Mouse (Mus musculus): Measurements from ENCODE around the gene Ret. TPM values are rescaled to one million over a fixed set of nuclear protein-coding genes. Genes with fewer than 3 reads are reported as not detected.

Ret gene
- polyA plus RNA-seq, 1 experiment from 2014 or later: 1.9 TPM

GRCm38 (mm10) chr6:118205176-118205890, 7.8 kb upstream of the Ret start:
- no peak for ATAC-seq
- Histone ChIP-seq H3K9me3 (ENCODE audit: control insufficient read depth, low read length) (no peaks in the 10 kb centered on the region), H3K4me1 (replicated peaks; ENCODE audit: control insufficient read depth, insufficient read depth, low read length) (no peaks in the 10 kb centered on the region), H3K36me3 (ENCODE audit: control insufficient read depth, insufficient read depth) (no peaks in the 10 kb centered on the region), H3K27ac (ENCODE audit: low read length) (no peak overlapping the region), H3K9ac (replicated peaks; ENCODE audit: low read depth, low read length) (no peak overlapping the region), H3K4me2 (ENCODE audit: low read length) (no peak overlapping the region), H3K27me3 (replicated peaks; ENCODE audit: control insufficient read depth, insufficient read depth, low read length) (no peaks in the 10 kb centered on the region), H3K4me3 (replicated peaks; ENCODE audit: low read length) (no peak overlapping the region)
- WGBS: 62% methylated on average over 7 of the region's 7 CpGs

GRCm38 (mm10) chr6:118204112-118204511, 6.6 kb upstream of the Ret start:
- Histone ChIP-seq H3K9me3 (ENCODE audit: control insufficient read depth, low read length) (no peaks in the 10 kb centered on the region), H3K9ac (replicated peaks; ENCODE audit: low read depth, low read length) (no peak overlapping the region), H3K4me3 (replicated peaks; ENCODE audit: low read length) (no peak overlapping the region), H3K27me3 (replicated peaks; ENCODE audit: control insufficient read depth, insufficient read depth, low read length) (peaks cover 5% of the 10 kb centered on the region), H3K36me3 (ENCODE audit: control insufficient read depth, insufficient read depth) (no peaks in the 10 kb centered on the region), H3K4me2 (ENCODE audit: low read length) (no peak overlapping the region), H3K27ac (ENCODE audit: low read length) (no peak overlapping the region), H3K4me1 (replicated peaks; ENCODE audit: control insufficient read depth, insufficient read depth, low read length) (no peaks in the 10 kb centered on the region)
- WGBS: 71% methylated on average over 1 of the region's 1 CpGs
- no peak for ATAC-seq

DNA sequence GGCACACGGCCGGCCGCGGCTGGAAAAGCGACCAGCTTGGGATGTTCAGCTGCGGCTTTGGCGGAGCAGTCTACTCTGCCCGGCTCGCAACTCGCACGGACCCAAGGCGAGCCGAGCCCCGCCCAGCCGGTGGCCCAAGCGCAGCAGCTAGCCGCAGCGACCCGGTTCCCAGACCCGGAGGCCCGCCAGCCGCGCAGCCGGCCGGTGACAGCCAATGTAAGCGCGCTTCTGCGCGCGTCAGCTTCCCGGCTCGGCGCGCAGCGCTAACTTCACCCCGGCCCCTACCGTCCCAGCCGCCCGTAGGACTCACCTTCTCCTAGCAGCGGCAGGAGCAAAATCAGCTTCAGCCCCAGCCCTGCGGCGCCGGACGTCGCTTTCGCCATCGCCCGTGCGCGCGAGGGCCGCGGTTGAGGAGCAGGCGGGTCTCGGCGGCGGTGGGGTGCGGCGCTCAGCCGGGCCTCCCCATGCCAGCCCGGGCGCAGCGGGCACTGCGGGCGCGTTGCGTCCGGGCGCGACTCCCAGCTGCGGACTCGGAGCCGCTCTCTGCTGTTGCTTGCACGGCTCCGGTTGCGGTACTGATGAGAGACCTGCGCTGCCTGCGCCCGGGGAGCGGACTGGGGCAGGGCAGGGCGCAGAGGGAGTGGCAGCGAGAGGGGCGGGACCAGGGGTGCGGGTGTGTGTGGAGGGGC, 623 bp downstream of the Ret start:
- Histone ChIP-seq H3K36me3 (ENCODE audit: control insufficient read depth, insufficient read depth) (no peaks in the 10 kb centered on the region), H3K4me1 (replicated peaks; ENCODE audit: control insufficient read depth, insufficient read depth, low read length) (peaks cover 13% of the 10 kb centered on the region; the same call in 1 of the 2 replicates), H3K27me3 (replicated peaks; ENCODE audit: control insufficient read depth, insufficient read depth, low read length) (peaks cover 39% of the 10 kb centered on the region), H3K27ac (ENCODE audit: low read length) (no peak overlapping the region), H3K4me3 (replicated peaks; ENCODE audit: low read length) (peak overlapping the region; percentile 68), H3K9me3 (ENCODE audit: control insufficient read depth, low read length) (no peaks in the 10 kb centered on the region), H3K4me2 (ENCODE audit: low read length) (peak overlapping the region; percentile 98), H3K9ac (replicated peaks; ENCODE audit: low read depth, low read length) (peak overlapping the region; percentile 52)
- ATAC-seq: peak; percentile 74
- 0% methylated on average over 74 of the region's 84 CpGs for WGBS

- Histone ChIP-seq H3K36me3 (ENCODE audit: control insufficient read depth, insufficient read depth) (no peaks in the 10 kb centered on the region), H3K4me3 (replicated peaks; ENCODE audit: low read length) (no peak overlapping the region)
- ATAC-seq: no peak
These were observed 2.4 kb downstream of the Ret start for GRCm38 (mm10) chr6:118195108-118195507.

GRCm38 (mm10) chr6:118192882-118193281, 4.6 kb downstream of the Ret start:
- 24% methylated on average over 3 of the region's 3 CpGs for WGBS
- H3K9ac ChIP-seq (replicated peaks; ENCODE audit: low read depth, low read length): no peak overlapping the region
- ATAC-seq: no peak
- H3K36me3 ChIP-seq (ENCODE audit: control insufficient read depth, insufficient read depth): no peaks in the 10 kb centered on the region
- H3K27ac ChIP-seq (ENCODE audit: low read length): no peak overlapping the region
- no peaks in the 10 kb centered on the region for H3K9me3 ChIP-seq (ENCODE audit: control insufficient read depth, low read length)
- H3K4me3 ChIP-seq (replicated peaks; ENCODE audit: low read length): no peak overlapping the region
- peaks cover 21% of the 10 kb centered on the region for H3K27me3 ChIP-seq (replicated peaks; ENCODE audit: control insufficient read depth, insufficient read depth, low read length)
- H3K4me2 ChIP-seq (ENCODE audit: low read length): no peak overlapping the region
- peaks cover 12% of the 10 kb centered on the region; the same call in 1 of the 2 replicates for H3K4me1 ChIP-seq (replicated peaks; ENCODE audit: control insufficient read depth, insufficient read depth, low read length)

More at GRCm38 (mm10) chr6:118195108-118195507, 2.4 kb downstream of the Ret start:
- Histone ChIP-seq H3K27me3 (replicated peaks; ENCODE audit: control insufficient read depth, insufficient read depth, low read length) (peaks cover 39% of the 10 kb centered on the region), H3K4me2 (ENCODE audit: low read length) (no peak overlapping the region), H3K9ac (replicated peaks; ENCODE audit: low read depth, low read length) (no peak overlapping the region), H3K27ac (ENCODE audit: low read length) (no peak overlapping the region), H3K9me3 (ENCODE audit: control insufficient read depth, low read length) (no peaks in the 10 kb centered on the region), H3K4me1 (replicated peaks; ENCODE audit: control insufficient read depth, insufficient read depth, low read length) (peaks cover 13% of the 10 kb centered on the region; the same call in 1 of the 2 replicates)
- WGBS: 31% methylated on average over 8 of the region's 8 CpGs

DNA sequence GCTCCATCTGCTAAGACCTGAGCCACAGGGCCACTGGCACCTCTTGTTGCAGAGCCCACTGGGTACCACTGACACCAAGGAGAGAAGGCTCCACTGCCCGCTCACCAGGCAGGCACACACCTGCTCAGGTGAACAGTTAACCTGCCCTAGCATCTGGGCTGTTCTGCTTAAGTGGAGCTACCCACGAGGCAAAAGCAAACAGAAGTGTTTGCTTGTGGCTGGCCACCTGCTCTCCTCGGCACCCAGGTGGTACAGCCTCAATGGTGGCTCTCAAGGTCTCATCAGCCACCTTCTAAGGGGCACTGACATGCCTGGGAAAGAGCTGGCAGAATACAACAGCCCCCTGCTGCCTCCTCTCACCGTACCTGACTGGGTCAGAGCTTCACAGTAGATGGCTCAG, 5.3 kb downstream of the Ret start:
- Histone ChIP-seq H3K9ac (replicated peaks; ENCODE audit: low read depth, low read length) (no peak overlapping the region), H3K36me3 (ENCODE audit: control insufficient read depth, insufficient read depth) (no peaks in the 10 kb centered on the region), H3K27me3 (replicated peaks; ENCODE audit: control insufficient read depth, insufficient read depth, low read length) (peaks cover 17% of the 10 kb centered on the region), H3K9me3 (ENCODE audit: control insufficient read depth, low read length) (no peaks in the 10 kb centered on the region), H3K4me3 (replicated peaks; ENCODE audit: low read length) (no peak overlapping the region), H3K27ac (ENCODE audit: low read length) (no peak overlapping the region), H3K4me1 (replicated peaks; ENCODE audit: control insufficient read depth, insufficient read depth, low read length) (peaks cover 8% of the 10 kb centered on the region; the same call in 1 of the 2 replicates), H3K4me2 (ENCODE audit: low read length) (no peak overlapping the region)
- ATAC-seq: no peak
- WGBS: 63% methylated on average over 4 of the region's 4 CpGs

DNA sequence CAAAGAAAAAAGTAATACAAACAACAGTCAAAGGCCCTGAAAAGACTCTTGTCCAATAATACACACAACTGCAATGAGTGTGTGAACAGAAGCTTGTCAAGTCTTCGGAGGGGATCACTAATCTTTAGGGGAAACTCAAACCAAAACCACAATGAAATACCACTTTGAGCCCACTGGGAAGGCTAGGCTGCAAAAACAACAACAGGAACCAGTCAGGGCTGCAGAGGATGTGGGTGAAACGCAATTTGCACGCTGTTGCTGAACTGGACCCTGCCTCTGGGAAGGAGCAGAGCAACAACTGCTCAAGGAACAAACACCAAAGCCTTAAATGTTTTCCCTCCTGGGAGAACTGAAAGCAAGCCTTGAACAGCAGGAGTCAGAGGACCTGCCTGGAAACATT, 7.8 kb downstream of the Ret start:
- Histone ChIP-seq H3K4me2 (ENCODE audit: low read length) (no peak overlapping the region), H3K27me3 (replicated peaks; ENCODE audit: control insufficient read depth, insufficient read depth, low read length) (peaks cover 2% of the 10 kb centered on the region), H3K4me1 (replicated peaks; ENCODE audit: control insufficient read depth, insufficient read depth, low read length) (no peaks in the 10 kb centered on the region), H3K9me3 (ENCODE audit: control insufficient read depth, low read length) (no peaks in the 10 kb centered on the region), H3K36me3 (ENCODE audit: control insufficient read depth, insufficient read depth) (no peaks in the 10 kb centered on the region), H3K4me3 (replicated peaks; ENCODE audit: low read length) (no peak overlapping the region), H3K9ac (replicated peaks; ENCODE audit: low read depth, low read length) (no peak overlapping the region), H3K27ac (ENCODE audit: low read length) (no peak overlapping the region)
- ATAC-seq: no peak
- WGBS: 59% methylated on average over 3 of the region's 3 CpGs

GRCm38 (mm10) chr6:118188599-118188998, 8.9 kb downstream of the Ret start:
- Histone ChIP-seq H3K4me1 (replicated peaks; ENCODE audit: control insufficient read depth, insufficient read depth, low read length) (no peaks in the 10 kb centered on the region), H3K36me3 (ENCODE audit: control insufficient read depth, insufficient read depth) (no peaks in the 10 kb centered on the region), H3K27me3 (replicated peaks; ENCODE audit: control insufficient read depth, insufficient read depth, low read length) (no peaks in the 10 kb centered on the region), H3K27ac (ENCODE audit: low read length) (no peak overlapping the region), H3K4me2 (ENCODE audit: low read length) (no peak overlapping the region), H3K9ac (replicated peaks; ENCODE audit: low read depth, low read length) (no peak overlapping the region), H3K9me3 (ENCODE audit: control insufficient read depth, low read length) (no peaks in the 10 kb centered on the region), H3K4me3 (replicated peaks; ENCODE audit: low read length) (no peak overlapping the region)
- ATAC-seq: no peak
- WGBS: 83% methylated on average over 9 of the region's 9 CpGs

DNA sequence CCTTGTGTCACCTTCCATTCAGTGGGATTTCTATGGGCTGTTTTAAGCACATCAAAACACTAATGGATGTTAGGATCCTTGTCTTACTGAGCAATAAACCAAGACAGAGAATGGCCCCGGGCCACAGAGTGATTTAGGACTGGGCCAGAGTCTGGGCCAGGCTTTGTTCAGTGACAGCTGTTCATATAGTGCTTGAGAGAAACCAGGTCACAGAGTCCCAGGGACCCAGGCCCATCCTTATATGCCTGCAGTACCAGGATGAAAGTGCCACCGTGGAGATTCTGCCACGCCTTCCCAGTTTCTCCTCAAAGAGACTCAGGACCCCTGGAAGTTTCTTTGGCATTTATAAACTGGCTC, 10.3 kb downstream of the Ret start:
- H3K4me3 ChIP-seq (replicated peaks; ENCODE audit: low read length): no peak overlapping the region
- no peaks in the 10 kb centered on the region for H3K36me3 ChIP-seq (ENCODE audit: control insufficient read depth, insufficient read depth)
- no peak overlapping the region for H3K4me2 ChIP-seq (ENCODE audit: low read length)
- WGBS: 80% methylated on average over 3 of the region's 3 CpGs
- no peak overlapping the region for H3K9ac ChIP-seq (replicated peaks; ENCODE audit: low read depth, low read length)
- H3K27ac ChIP-seq (ENCODE audit: low read length): no peak overlapping the region
- no peaks in the 10 kb centered on the region for H3K27me3 ChIP-seq (replicated peaks; ENCODE audit: control insufficient read depth, insufficient read depth, low read length)
- ATAC-seq: no peak
- no peaks in the 10 kb centered on the region for H3K9me3 ChIP-seq (ENCODE audit: control insufficient read depth, low read length)
- H3K4me1 ChIP-seq (replicated peaks; ENCODE audit: control insufficient read depth, insufficient read depth, low read length): no peaks in the 10 kb centered on the region

All from forebrain, embryonic 16.5 days (tissue).